Mouse (Mus musculus) forebrain, embryonic 14.5 days (tissue): ENCODE measurements around the gene Rpl3l. TPM values are rescaled to one million over a fixed set of nuclear protein-coding genes. Genes with fewer than 3 reads are reported as not detected.

Source experiments
- ATAC-seq: fragments of 200-750 bp; cut with Nextera tagmentation; 2 replicates; pipeline ENCODE4 v1.8.0; 2017; ENCODE audit warnings: mild to moderate bottlenecking, moderate library complexity
- DNase-seq: peaks from one replicate; pipeline ENCODE4 v3.0.0-alpha.2; 2015; ENCODE audit warnings: low spot score
- H3K27ac ChIP-seq: fragments of 300-500 bp; sonication (generic); 2 replicates; pipeline ENCODE4 v1.5.1; 2014; ENCODE audit warnings: low read depth, mild to moderate bottlenecking, control low read depth, low read length, moderate library complexity
- H3K27me3 ChIP-seq: fragments of 300-500 bp; sonication (generic); replicated peaks from 2 replicates; pipeline ENCODE4 v1.6.1; 2014; ENCODE audit warnings: low read length, control low read depth, mixed read lengths; ENCODE audit not compliant: control insufficient read depth, insufficient read depth
- H3K36me3 ChIP-seq: fragments of 300-500 bp; sonication (generic); 2 replicates; pipeline ENCODE4 v1.6.1; 2014; ENCODE audit warnings: low read length, control low read depth; ENCODE audit not compliant: control insufficient read depth, insufficient read depth
- H3K4me1 ChIP-seq: fragments of 300-500 bp; sonication (generic); 2 replicates; pipeline ENCODE4 v1.6.1; 2014; ENCODE audit warnings: antibody characterized with exemption, low read length, control low read depth; ENCODE audit not compliant: control insufficient read depth, insufficient read depth
- H3K4me2 ChIP-seq: fragments of 300-500 bp; sonication (generic); 2 replicates; pipeline ENCODE4 v1.6.1; 2014; ENCODE audit warnings: mild to moderate bottlenecking, control low read depth, low read length
- H3K4me3 ChIP-seq: fragments of 300-500 bp; sonication (generic); 2 replicates; pipeline ENCODE4 v1.5.1; 2014; ENCODE audit warnings: low read depth, low read length, control low read depth
- H3K9ac ChIP-seq: fragments of 300-500 bp; sonication (generic); 2 replicates; pipeline ENCODE4 v1.6.1; 2014; ENCODE audit warnings: mild to moderate bottlenecking, low read length, control low read depth, moderate library complexity
- H3K9me3 ChIP-seq: fragments of 300-500 bp; sonication (generic); replicated peaks from 2 replicates; pipeline ENCODE4 v1.6.1; 2016; ENCODE audit warnings: low read length, control low read depth, mixed read lengths; ENCODE audit not compliant: control insufficient read depth
- whole genome bisulfite sequencing: fragments of 180-500 bp; shearing (Covaris S2); extraction: QIAGEN DNeasy Blood & Tissue Kit; methylation state at CpG from one replicate; pipeline ENCODE4 v1.1.7; 2014; 5-methylcytosine and 5-hydroxymethylcytosine counted together
- polyA plus RNA-seq: library from polyadenylated mRNA; unstranded; fragments of >200 nt; fragmentation: Nextera tagmentation; extraction: Ambion mirVana; gene quantifications from 2 replicates; pipeline ENCODE4 v1.2.1, GENCODE M21; 2014

Rpl3l gene
- polyA plus RNA-seq, 1 experiment from 2014 or later = not detected

DNA sequence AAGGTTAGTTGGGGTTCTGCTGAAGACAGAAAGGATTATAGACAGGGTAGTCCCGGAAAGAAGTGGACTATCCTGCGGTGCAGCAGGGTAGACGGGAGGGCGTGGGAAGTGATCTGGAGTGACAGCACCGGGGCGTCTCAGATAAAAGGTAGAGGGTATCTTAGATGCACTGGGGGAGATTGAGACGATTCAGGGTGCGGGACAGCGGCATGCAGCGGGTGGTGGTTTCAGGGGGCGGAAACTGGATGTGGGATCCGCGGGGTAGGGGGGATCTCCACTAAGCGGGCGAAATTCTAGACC lies 3.8 kb upstream of the Rpl3l start:
- no peaks in the 10 kb centered on the region for H3K9me3 ChIP-seq
- peak overlapping the region; percentile 91 for H3K9ac ChIP-seq
- peaks cover 18% of the 10 kb centered on the region for H3K4me1 ChIP-seq
- H3K4me3 ChIP-seq = peak overlapping the region; percentile 74
- peak overlapping the region; percentile 94 for H3K4me2 ChIP-seq
- DNase-seq (no peak), ATAC-seq (peak; percentile 3; the same call in 1 of the 2 replicates)
- H3K36me3 ChIP-seq = peaks cover 19% of the 10 kb centered on the region
- peak overlapping the region; percentile 75 for H3K27ac ChIP-seq
- H3K27me3 ChIP-seq = no peaks in the 10 kb centered on the region
- WGBS = 2% methylated on average over 15 of the region's 15 CpGs

GRCm38 (mm10) chr17:24724184-24724583 lies 3.4 kb upstream of the Rpl3l start, which contains the start of gene Ndufb10:
Ndufb10 (minus strand) TSS chr17:24724478.
- peaks cover 19% of the 10 kb centered on the region for H3K36me3 ChIP-seq
- peak within 1 kb of the TSS; percentile 91 for H3K9ac ChIP-seq
- no peaks in the 10 kb centered on the region for H3K9me3 ChIP-seq
- H3K4me3 ChIP-seq = peak within 1 kb of the TSS; percentile 74
- H3K27me3 ChIP-seq = no peaks in the 10 kb centered on the region
- peak; percentile 65 for ATAC-seq
- peak; percentile 97 for DNase-seq
- H3K4me2 ChIP-seq = peak within 1 kb of the TSS; percentile 94
- H3K27ac ChIP-seq = peak within 1 kb of the TSS; percentile 75
- H3K4me1 ChIP-seq = peaks cover 15% of the 10 kb centered on the region
- 0% methylated on average over 30 of the region's 30 CpGs for WGBS

GRCm38 (mm10) chr17:24725637-24726390 lies 1.8 kb upstream of the Rpl3l start:
- Histone ChIP-seq H3K9me3 (no peaks in the 10 kb centered on the region), H3K4me3 (no peak overlapping the region), H3K27ac (no peak overlapping the region), H3K9ac (no peak overlapping the region), H3K27me3 (no peaks in the 10 kb centered on the region), H3K36me3 (peaks cover 17% of the 10 kb centered on the region), H3K4me1 (peaks cover 15% of the 10 kb centered on the region), H3K4me2 (no peak overlapping the region)
- DNase-seq (no peak), ATAC-seq (no peak)
- WGBS = 72% methylated on average over 3 of the region's 3 CpGs

DNA sequence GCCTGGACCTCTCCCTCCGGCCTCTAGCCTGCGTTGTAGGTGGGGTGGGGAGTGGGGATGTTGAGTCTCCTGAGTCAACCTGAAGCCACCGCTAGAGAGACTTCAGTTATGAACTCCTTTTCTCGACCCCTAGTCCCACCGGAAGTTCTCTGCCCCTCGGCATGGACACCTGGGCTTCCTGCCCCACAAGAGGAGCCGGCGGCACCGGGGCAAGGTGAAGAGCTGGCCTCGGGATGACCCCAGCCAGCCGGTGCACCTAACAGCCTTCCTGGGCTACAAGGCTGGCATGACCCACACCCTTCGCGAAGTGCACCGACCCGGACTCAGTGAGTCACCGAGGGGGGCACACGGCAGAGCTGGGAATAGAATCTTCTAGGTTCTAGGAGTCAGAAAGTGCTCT lies 564 bp downstream of the Rpl3l start:
- no peaks in the 10 kb centered on the region for H3K9me3 ChIP-seq
- no peak overlapping the region for H3K9ac ChIP-seq
- no peak for DNase-seq
- WGBS = 76% methylated on average over 17 of the region's 17 CpGs
- H3K36me3 ChIP-seq = no peaks in the 10 kb centered on the region
- H3K4me1 ChIP-seq = peaks cover 9% of the 10 kb centered on the region
- no peak overlapping the region for H3K27ac ChIP-seq
- H3K4me2 ChIP-seq = no peak overlapping the region
- H3K4me3 ChIP-seq = no peak overlapping the region
- ATAC-seq = no peak
- H3K27me3 ChIP-seq = no peaks in the 10 kb centered on the region

DNA sequence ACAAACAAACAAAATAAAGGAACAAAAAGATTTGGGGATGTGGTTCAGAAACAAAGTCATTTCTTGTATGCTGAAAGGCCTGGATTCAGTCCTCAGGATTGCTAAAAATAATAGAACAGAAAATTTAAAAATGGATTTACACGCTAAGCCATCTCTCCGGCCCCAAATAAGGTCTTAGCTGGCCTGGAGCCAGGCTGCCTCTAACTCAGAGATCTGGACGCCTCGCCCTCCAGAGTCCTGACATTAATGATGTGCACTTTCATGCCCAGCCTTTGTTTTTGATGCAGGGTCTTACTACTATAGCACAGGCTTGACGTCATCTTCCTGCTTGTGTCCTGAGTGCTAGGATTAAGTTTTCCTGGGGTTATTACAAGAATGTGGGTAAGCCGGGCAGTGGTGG lies 1.4 kb downstream of the Rpl3l start:
- 0 out of 2 replicates have a peak, but pooled peaks cover 4% of the 10 kb centered on the region for H3K4me1 ChIP-seq
- no peaks in the 10 kb centered on the region for H3K36me3 ChIP-seq
- no peak for ATAC-seq
- H3K4me2 ChIP-seq = no peak overlapping the region
- 75% methylated on average over 6 of the region's 6 CpGs for WGBS
- H3K9me3 ChIP-seq = no peaks in the 10 kb centered on the region
- H3K4me3 ChIP-seq = no peak overlapping the region
- H3K27me3 ChIP-seq = no peaks in the 10 kb centered on the region
- H3K27ac ChIP-seq = no peak overlapping the region
- no peak overlapping the region for H3K9ac ChIP-seq
- DNase-seq = no peak

DNA sequence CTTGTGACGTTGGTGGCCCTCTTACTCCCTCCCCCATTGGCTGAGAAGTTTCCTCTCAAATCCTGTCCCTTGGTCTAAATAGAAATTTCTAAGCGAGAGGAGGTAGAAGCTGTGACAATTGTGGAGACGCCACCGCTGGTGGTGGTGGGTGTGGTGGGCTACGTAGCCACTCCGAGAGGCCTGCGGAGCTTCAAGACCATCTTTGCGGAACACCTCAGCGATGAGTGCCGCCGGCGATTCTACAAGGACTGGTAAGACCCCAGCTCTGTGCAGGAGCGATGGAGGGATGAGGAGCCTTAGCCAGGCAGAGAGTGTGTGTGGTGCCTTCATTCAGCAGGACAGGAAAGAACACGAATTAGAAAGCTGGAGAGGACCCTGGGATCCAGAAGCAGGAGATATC lies 3.2 kb downstream of the Rpl3l start:
- no peaks in the 10 kb centered on the region for H3K9me3 ChIP-seq
- 84% methylated on average over 14 of the region's 14 CpGs for WGBS
- ATAC-seq = no peak
- no peaks in the 10 kb centered on the region for H3K27me3 ChIP-seq
- DNase-seq = no peak
- no peaks in the 10 kb centered on the region for H3K4me1 ChIP-seq
- no peak overlapping the region for H3K4me2 ChIP-seq
- no peak overlapping the region for H3K27ac ChIP-seq
- no peaks in the 10 kb centered on the region for H3K36me3 ChIP-seq
- no peak overlapping the region for H3K4me3 ChIP-seq
- H3K9ac ChIP-seq = no peak overlapping the region

DNA sequence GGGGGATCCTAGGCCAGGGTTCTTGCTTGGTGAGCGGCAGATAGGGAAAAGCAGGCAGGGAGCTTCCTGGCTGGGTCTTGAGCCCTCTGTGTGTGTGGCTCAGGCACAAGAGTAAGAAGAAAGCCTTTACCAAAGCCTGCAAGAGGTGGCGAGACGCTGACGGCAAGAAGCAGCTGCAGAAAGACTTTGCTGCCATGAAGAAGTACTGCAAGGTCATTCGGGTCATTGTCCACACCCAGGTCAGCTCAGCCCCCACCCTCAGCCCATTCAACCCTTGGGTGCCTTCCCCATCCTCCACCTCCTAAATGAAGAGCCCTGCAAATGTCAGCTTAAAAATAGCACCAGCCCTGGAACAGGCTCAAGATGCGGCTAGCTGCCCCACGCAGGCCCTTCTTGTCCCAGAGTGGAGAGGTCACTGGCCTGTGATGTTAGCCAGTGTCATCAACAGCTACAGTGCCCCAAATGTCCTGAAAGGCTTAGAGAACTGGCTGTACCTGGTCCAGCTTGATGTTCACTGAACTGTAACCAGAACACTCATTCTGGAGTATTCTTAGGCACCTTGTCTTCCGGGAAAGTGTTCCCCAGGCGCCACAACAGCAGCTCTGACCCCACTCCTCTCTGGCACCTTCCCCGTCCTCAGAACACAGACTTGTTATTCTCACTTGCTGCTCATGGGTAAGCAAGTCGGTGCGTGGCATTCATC lies 4.8 kb downstream of the Rpl3l start:
- Histone ChIP-seq H3K4me1 (peaks cover 7% of the 10 kb centered on the region), H3K4me3 (no peak overlapping the region), H3K36me3 (no peaks in the 10 kb centered on the region), H3K9ac (no peak overlapping the region), H3K9me3 (no peaks in the 10 kb centered on the region), H3K27ac (no peak overlapping the region), H3K27me3 (no peaks in the 10 kb centered on the region), H3K4me2 (no peak overlapping the region)
- DNase-seq (no peak), ATAC-seq (no peak)
- WGBS = 83% methylated on average over 12 of the region's 12 CpGs

DNA sequence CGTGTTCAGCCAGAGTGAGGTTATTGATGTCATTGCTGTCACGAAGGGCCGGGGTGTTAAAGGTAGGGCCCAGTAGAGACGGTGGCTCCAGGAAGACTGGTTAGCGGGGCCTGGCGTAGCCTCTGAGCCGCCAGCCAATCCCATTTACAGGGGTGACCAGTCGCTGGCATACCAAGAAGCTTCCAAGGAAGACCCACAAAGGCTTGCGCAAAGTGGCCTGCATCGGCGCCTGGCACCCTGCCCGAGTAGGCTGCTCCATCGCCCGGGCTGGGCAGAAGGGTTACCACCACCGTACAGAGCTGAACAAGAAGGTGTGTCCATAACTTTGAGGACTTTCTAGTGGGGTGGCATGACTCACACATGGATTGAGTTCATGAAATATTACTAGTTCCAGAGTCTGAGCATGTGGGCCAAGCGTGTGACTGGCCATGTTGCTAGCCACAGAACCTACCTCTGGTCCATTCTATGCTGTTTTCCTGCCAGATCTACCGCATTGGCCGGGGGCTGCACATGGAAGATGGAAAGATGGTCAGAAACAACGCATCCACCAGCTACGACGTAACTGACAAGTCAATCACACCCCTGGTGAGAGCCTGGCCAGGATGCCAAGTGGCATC lies 5.9 kb downstream of the Rpl3l start:
- Histone ChIP-seq H3K36me3 (no peaks in the 10 kb centered on the region), H3K4me1 (peaks cover 8% of the 10 kb centered on the region), H3K9me3 (no peaks in the 10 kb centered on the region), H3K4me3 (no peak overlapping the region), H3K27ac (no peak overlapping the region), H3K4me2 (no peak overlapping the region), H3K27me3 (no peaks in the 10 kb centered on the region), H3K9ac (no peak overlapping the region)
- DNase-seq (no peak), ATAC-seq (no peak)
- WGBS = 87% methylated on average over 21 of the region's 21 CpGs

DNA sequence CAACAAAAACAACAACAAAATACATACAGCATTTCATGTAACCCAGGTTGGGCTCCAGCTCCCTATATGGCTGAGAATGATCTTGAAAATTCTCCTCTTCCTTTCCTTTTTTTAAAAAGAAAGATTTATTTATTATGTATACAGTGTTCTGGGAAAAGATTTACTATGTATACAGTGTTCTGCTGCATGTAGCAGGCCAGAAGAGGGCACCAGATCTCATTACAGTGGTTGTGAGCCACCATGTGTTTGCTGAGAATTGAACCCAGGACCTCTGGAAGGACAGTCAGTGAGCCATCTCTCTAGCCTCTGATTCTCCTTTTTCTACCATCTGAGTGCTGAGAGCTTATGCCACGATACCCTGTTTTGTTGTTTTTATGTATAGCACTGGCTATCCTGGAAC lies 6.9 kb downstream of the Rpl3l start:
- DNase-seq = no peak
- no peak for ATAC-seq
- H3K27ac ChIP-seq = no peak overlapping the region
- no peak overlapping the region for H3K9ac ChIP-seq
- H3K4me1 ChIP-seq = peaks cover 8% of the 10 kb centered on the region
- peaks cover 2% of the 10 kb centered on the region; the same call in 1 of the 2 replicates for H3K36me3 ChIP-seq
- H3K9me3 ChIP-seq = no peaks in the 10 kb centered on the region
- 93% methylated on average over 1 of the region's 1 CpGs for WGBS
- no peak overlapping the region for H3K4me3 ChIP-seq
- H3K4me2 ChIP-seq = no peak overlapping the region
- no peaks in the 10 kb centered on the region for H3K27me3 ChIP-seq
